Mouse (Mus musculus): Measurements from ENCODE around the gene Klhl28. TPM values are rescaled to one million over a fixed set of nuclear protein-coding genes. Genes with fewer than 3 reads are reported as not detected.

Gene Klhl28
- polyA plus RNA-seq (2014; fragmentation: Nextera tagmentation; extraction: Ambion mirVana) = 19.5 and 19.9 TPM in 2 replicates

DNA sequence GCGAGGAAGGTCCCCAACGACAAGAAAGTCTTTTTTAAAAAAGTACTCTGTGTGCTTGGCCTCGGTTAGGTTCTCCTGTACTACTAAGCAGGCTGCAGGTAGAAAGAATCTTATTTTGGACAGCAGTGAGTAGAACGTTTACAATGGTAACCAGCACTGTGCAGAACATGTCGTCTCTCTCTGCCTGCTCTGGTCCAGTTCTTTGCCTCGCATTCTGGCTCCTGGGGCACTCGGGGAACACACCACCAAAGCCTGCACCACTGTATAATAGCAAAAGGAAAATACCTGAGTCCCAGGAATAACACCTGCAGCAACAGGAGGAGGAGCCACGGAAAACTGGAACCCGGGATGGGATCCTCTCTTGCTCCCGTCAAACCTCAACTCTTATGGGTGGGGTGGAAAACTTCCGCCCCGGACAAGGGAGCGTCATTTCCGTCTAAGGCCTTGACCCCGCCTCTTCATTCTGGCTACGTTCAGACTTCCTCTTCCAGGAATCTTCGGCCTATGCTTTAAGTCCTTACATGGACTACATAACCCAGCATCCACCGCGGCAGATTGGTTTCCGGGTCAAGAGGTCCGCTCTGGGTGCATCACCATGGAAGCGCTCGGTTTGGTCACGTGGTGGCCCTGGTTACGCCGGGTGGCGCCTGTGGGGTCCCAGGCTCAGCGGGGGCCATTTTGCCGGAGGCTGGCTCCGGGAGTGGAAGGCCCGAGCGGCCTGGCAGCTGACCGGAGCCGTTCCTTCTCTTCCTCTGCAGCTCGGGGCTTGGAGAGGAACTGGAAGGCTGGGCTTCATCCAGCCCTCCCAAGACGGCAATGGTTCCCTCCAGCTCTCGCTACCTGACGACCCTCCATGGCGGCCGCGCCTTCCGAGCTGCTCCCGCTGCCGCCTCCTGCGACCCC is at the start of gene Klhl28, which contains the start of gene Togaram1:
Gene Klhl28, minus strand, starts transcription at position 411 of the 903 bp plus-strand sequence.
Gene Togaram1, plus strand, starts transcription at position 681 of the 903 bp plus-strand sequence.
- DNase-seq (ENCODE audit: low spot score, missing footprints) (peak; percentile 100), ATAC-seq (ENCODE audit: low FRiP score) (peak; percentile 99)

DNA sequence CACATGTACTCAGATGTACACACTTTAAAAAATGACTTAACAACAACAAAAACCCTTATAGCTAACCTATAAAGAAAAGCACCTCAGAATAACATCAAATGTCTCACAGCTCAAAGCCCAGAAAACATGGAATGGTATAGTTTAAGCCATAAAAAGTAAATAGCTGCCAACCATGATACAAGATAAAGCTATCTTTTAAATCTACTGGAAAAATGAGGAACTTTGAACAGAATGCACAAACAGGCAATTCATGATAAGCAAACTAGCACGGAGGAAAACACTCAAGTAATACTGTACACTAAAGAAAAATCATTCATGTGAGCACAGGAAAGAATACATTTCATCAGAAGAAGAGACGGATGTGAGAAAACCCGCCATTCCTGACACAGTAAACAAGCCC is 42.4 kb upstream of the Klhl28 start:
- no peak overlapping the region for H3K4me2 ChIP-seq
- no peak overlapping the region for H3K27ac ChIP-seq (ENCODE audit: low read depth, low read length)
- 88% methylated on average over 3 of the region's 3 CpGs for WGBS
- no peaks in the 10 kb centered on the region for H3K27me3 ChIP-seq (ENCODE audit: control insufficient read depth, insufficient read depth, low read length)
- H3K9me3 ChIP-seq (ENCODE audit: control insufficient read depth, low read length) = no peaks in the 10 kb centered on the region
- no peak overlapping the region for H3K9ac ChIP-seq (ENCODE audit: low read length)
- peaks cover 5% of the 10 kb centered on the region for H3K36me3 ChIP-seq (ENCODE audit: control insufficient read depth, insufficient read depth, low read length)
- H3K4me1 ChIP-seq (ENCODE audit: control insufficient read depth, insufficient read depth, low read length) = no peaks in the 10 kb centered on the region
- no peak for ATAC-seq (ENCODE audit: low FRiP score)
- DNase-seq (ENCODE audit: low spot score, missing footprints) = no peak
- H3K4me3 ChIP-seq (ENCODE audit: low read depth, low read length) = no peak overlapping the region

More for the DNA sequence above, at the start of gene Klhl28, which contains the start of gene Togaram1:
- Histone ChIP-seq H3K4me2 (peak within 1 kb of the TSS; percentile 90), H3K9ac (ENCODE audit: low read length) (peak within 1 kb of the TSS; percentile 87), H3K36me3 (ENCODE audit: control insufficient read depth, insufficient read depth, low read length) (no peaks in the 10 kb centered on the region), H3K27me3 (ENCODE audit: control insufficient read depth, insufficient read depth, low read length) (no peaks in the 10 kb centered on the region), H3K4me3 (ENCODE audit: low read depth, low read length) (peak within 1 kb of the TSS; percentile 89), H3K4me1 (ENCODE audit: control insufficient read depth, insufficient read depth, low read length) (peaks cover 12% of the 10 kb centered on the region; the same call in 1 of the 2 replicates), H3K27ac (ENCODE audit: low read depth, low read length) (peak within 1 kb of the TSS; percentile 84), H3K9me3 (ENCODE audit: control insufficient read depth, low read length) (no peaks in the 10 kb centered on the region)
- under 1% methylated on average over 44 of the region's 45 CpGs for WGBS

DNA sequence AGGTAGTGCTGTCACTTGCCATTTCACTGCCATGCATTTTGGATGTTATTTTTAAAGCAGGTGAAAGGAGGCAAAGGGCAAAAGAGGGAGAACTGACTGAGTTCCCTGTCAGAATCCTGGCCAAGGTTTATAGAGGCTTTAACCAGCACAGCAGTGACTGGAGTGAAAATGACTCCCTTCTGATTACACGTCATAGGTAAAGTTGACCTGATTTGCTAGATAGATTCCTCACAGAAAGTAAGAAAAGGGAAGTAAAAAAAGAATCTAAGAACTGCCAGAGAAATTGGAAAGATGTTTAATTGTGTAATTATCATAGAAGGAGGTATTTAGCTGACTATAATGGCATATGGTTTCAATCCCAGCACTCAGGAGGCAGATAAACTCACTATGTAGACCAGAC is 12.2 kb upstream of the Klhl28 start:
- 90% methylated on average over 1 of the region's 1 CpGs for WGBS
- ATAC-seq (ENCODE audit: low FRiP score) = no peak
- no peak overlapping the region for H3K4me3 ChIP-seq (ENCODE audit: low read depth, low read length)
- H3K4me2 ChIP-seq = no peak overlapping the region
- H3K27ac ChIP-seq (ENCODE audit: low read depth, low read length) = no peak overlapping the region
- H3K36me3 ChIP-seq (ENCODE audit: control insufficient read depth, insufficient read depth, low read length) = peaks cover 8% of the 10 kb centered on the region; the same call in 1 of the 2 replicates
- DNase-seq (ENCODE audit: low spot score, missing footprints) = no peak
- no peaks in the 10 kb centered on the region for H3K27me3 ChIP-seq (ENCODE audit: control insufficient read depth, insufficient read depth, low read length)
- H3K9me3 ChIP-seq (ENCODE audit: control insufficient read depth, low read length) = no peaks in the 10 kb centered on the region
- H3K4me1 ChIP-seq (ENCODE audit: control insufficient read depth, insufficient read depth, low read length) = no peaks in the 10 kb centered on the region
- no peak overlapping the region for H3K9ac ChIP-seq (ENCODE audit: low read length)

DNA sequence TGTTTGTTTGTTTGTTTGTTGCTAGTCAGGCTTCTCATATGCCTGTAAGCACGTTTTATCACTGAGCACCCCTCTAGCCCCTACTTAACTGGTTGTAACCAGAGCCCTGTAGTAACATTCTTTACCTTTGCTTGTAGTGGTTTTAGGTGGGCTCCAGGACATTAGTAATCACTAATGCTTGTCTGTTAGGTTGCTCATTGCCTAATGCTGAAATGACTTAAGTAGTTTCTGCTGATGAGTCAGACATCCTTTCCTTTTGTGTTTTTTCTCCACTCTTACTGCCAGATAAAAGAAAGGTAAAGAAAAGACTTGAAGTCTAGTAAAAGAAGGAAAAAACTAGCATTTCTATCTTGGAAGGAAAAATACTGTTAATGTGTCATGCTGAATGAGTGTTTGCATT is 10.9 kb upstream of the Klhl28 start:
- Histone ChIP-seq H3K9ac (ENCODE audit: low read length) (no peak overlapping the region), H3K9me3 (ENCODE audit: control insufficient read depth, low read length) (no peaks in the 10 kb centered on the region), H3K27ac (ENCODE audit: low read depth, low read length) (no peak overlapping the region), H3K27me3 (ENCODE audit: control insufficient read depth, insufficient read depth, low read length) (no peaks in the 10 kb centered on the region), H3K4me1 (ENCODE audit: control insufficient read depth, insufficient read depth, low read length) (no peaks in the 10 kb centered on the region), H3K4me2 (no peak overlapping the region), H3K36me3 (ENCODE audit: control insufficient read depth, insufficient read depth, low read length) (peaks cover 8% of the 10 kb centered on the region; the same call in 1 of the 2 replicates), H3K4me3 (ENCODE audit: low read depth, low read length) (no peak overlapping the region)
- ATAC-seq (ENCODE audit: low FRiP score) (no peak), DNase-seq (ENCODE audit: low spot score, missing footprints) (no peak)
- 81% methylated on average over 1 of the region's 1 CpGs for WGBS

DNA sequence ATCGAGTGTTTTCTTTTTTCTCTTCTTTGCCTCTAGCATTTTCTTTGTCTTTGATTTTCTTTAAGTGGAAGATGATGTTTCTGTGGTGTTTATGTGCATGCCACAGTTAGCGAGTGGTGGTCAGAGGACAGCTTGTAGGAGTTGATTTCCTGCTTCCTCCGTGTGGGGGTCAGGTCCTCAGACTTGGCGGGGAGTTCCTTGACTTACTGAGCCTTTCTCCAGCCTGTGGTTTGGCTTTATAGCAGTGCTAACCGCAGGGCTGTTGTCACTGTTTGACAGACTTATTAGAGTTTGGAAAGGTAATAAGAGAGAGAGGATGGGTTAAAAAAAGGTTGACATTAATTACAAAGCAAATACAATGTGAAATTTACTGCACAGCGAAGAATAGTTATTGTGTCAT is 10.2 kb upstream of the Klhl28 start:
- H3K27ac ChIP-seq (ENCODE audit: low read depth, low read length) = no peak overlapping the region
- peaks cover 6% of the 10 kb centered on the region; the same call in 1 of the 2 replicates for H3K36me3 ChIP-seq (ENCODE audit: control insufficient read depth, insufficient read depth, low read length)
- H3K9me3 ChIP-seq (ENCODE audit: control insufficient read depth, low read length) = no peaks in the 10 kb centered on the region
- H3K4me3 ChIP-seq (ENCODE audit: low read depth, low read length) = no peak overlapping the region
- H3K27me3 ChIP-seq (ENCODE audit: control insufficient read depth, insufficient read depth, low read length) = no peaks in the 10 kb centered on the region
- WGBS = 79% methylated on average over 6 of the region's 6 CpGs
- ATAC-seq (ENCODE audit: low FRiP score) = no peak
- DNase-seq (ENCODE audit: low spot score, missing footprints) = no peak
- no peak overlapping the region for H3K4me2 ChIP-seq
- 0 out of 2 replicates have a peak, but pooled peaks cover 2% of the 10 kb centered on the region for H3K4me1 ChIP-seq (ENCODE audit: control insufficient read depth, insufficient read depth, low read length)
- H3K9ac ChIP-seq (ENCODE audit: low read length) = no peak overlapping the region

DNA sequence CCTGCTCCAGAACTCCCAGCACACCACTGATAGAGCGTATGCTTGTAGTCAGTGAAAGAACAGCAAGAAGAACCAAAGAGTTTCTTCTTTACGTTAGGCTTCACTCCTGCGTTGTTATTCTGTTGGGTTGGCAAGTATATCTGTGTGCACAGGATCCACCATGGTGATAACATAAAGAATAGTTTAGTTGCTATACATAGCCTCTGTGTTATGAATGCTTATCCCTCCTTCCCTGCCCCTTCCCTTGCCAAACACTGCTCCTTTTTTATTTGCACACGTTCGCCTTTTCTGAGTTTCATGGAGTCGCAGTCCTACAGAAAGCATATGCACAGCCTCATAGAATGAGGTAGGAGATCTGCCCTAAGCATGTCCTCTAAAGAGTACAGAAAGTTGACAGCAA is 6.7 kb upstream of the Klhl28 start:
- WGBS = 83% methylated on average over 6 of the region's 6 CpGs
- H3K9ac ChIP-seq (ENCODE audit: low read length) = no peak overlapping the region
- H3K36me3 ChIP-seq (ENCODE audit: control insufficient read depth, insufficient read depth, low read length) = no peaks in the 10 kb centered on the region
- no peak overlapping the region for H3K4me3 ChIP-seq (ENCODE audit: low read depth, low read length)
- no peak overlapping the region for H3K27ac ChIP-seq (ENCODE audit: low read depth, low read length)
- ATAC-seq (ENCODE audit: low FRiP score) (no peak), DNase-seq (ENCODE audit: low spot score, missing footprints) (no peak)
- H3K9me3 ChIP-seq (ENCODE audit: control insufficient read depth, low read length) = no peaks in the 10 kb centered on the region
- H3K27me3 ChIP-seq (ENCODE audit: control insufficient read depth, insufficient read depth, low read length) = no peaks in the 10 kb centered on the region
- H3K4me1 ChIP-seq (ENCODE audit: control insufficient read depth, insufficient read depth, low read length) = peaks cover 11% of the 10 kb centered on the region; the same call in 1 of the 2 replicates
- H3K4me2 ChIP-seq = no peak overlapping the region

DNA sequence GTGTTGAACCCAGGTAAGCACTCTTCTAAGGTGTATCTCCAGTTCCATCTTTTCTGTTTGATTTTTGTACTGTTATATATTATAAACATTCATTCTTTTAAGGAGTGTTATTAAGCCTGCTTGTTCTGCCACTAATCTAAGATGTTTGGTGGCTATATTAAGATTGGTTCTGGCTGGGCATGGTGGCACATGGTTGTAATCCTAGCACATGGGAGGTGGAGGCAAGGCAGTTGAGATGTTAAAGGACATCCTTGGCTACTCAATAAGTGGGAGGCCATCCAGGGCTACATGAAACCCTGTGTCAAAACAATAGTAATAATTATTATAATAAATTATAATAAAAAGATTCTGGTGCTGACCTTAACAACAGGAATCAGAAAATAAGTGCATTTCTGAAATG is 6.1 kb upstream of the Klhl28 start:
- no peak overlapping the region for H3K4me3 ChIP-seq (ENCODE audit: low read depth, low read length)
- no peaks in the 10 kb centered on the region for H3K27me3 ChIP-seq (ENCODE audit: control insufficient read depth, insufficient read depth, low read length)
- peaks cover 11% of the 10 kb centered on the region; the same call in 1 of the 2 replicates for H3K4me1 ChIP-seq (ENCODE audit: control insufficient read depth, insufficient read depth, low read length)
- no peaks in the 10 kb centered on the region for H3K36me3 ChIP-seq (ENCODE audit: control insufficient read depth, insufficient read depth, low read length)
- H3K9me3 ChIP-seq (ENCODE audit: control insufficient read depth, low read length) = no peaks in the 10 kb centered on the region
- DNase-seq (ENCODE audit: low spot score, missing footprints) (no peak), ATAC-seq (ENCODE audit: low FRiP score) (no peak)
- no peak overlapping the region for H3K9ac ChIP-seq (ENCODE audit: low read length)
- H3K4me2 ChIP-seq = no peak overlapping the region
- no peak overlapping the region for H3K27ac ChIP-seq (ENCODE audit: low read depth, low read length)

DNA sequence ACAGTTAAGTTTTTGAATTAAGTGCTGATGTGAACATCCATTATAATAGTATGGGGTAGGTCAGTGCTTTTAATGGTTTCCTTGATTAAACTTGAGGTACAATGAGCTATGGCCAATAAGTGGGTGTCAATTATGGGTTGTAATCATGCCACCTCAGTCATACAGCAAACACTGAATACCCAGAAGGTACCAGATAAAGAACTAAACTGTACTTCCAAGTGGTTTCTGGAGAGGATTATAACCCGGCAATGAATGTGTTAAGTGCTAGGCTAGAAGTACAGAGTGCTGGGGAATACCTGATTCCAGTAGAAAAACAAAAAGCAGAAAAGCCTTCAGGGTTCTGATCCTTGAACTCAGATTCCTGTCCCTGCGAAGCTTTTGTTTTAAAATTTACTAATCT is 2.7 kb upstream of the Klhl28 start:
- WGBS = 4% methylated on average over 2 of the region's 2 CpGs
- Histone ChIP-seq H3K27ac (ENCODE audit: low read depth, low read length) (no peak overlapping the region), H3K27me3 (ENCODE audit: control insufficient read depth, insufficient read depth, low read length) (no peaks in the 10 kb centered on the region), H3K4me3 (ENCODE audit: low read depth, low read length) (peak overlapping the region; percentile 89), H3K36me3 (ENCODE audit: control insufficient read depth, insufficient read depth, low read length) (no peaks in the 10 kb centered on the region), H3K4me2 (peak overlapping the region; percentile 90), H3K9ac (ENCODE audit: low read length) (peak overlapping the region; percentile 87), H3K4me1 (ENCODE audit: control insufficient read depth, insufficient read depth, low read length) (peaks cover 15% of the 10 kb centered on the region; the same call in 1 of the 2 replicates), H3K9me3 (ENCODE audit: control insufficient read depth, low read length) (no peaks in the 10 kb centered on the region)
- ATAC-seq (ENCODE audit: low FRiP score) = no peak
- no peak for DNase-seq (ENCODE audit: low spot score, missing footprints)

DNA sequence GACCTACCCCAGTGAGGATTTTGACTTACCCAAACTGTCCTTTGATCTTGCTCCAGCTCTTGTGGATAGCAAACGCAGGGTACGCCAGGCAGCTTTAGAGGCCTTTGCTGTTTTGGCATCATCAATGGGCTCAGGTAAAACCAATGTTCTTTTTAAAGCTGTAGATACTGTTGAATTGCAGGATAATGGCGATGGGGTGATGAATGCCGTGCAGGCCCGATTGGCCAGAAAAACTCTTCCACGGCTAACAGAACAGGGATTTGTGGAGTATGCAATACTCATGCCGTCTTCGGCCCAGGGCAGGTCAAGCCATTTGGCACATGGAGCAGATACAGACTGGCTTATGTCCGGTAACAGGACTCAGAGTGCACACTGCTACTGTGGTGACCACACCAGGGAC is 2.1 kb upstream of the Klhl28 start:
- under 1% methylated on average over 9 of the region's 9 CpGs for WGBS
- peak overlapping the region; percentile 90 for H3K4me2 ChIP-seq
- no peaks in the 10 kb centered on the region for H3K36me3 ChIP-seq (ENCODE audit: control insufficient read depth, insufficient read depth, low read length)
- H3K9ac ChIP-seq (ENCODE audit: low read length) = peak overlapping the region; percentile 87
- no peaks in the 10 kb centered on the region for H3K9me3 ChIP-seq (ENCODE audit: control insufficient read depth, low read length)
- H3K4me3 ChIP-seq (ENCODE audit: low read depth, low read length) = peak overlapping the region; percentile 89
- H3K4me1 ChIP-seq (ENCODE audit: control insufficient read depth, insufficient read depth, low read length) = peaks cover 15% of the 10 kb centered on the region; the same call in 1 of the 2 replicates
- H3K27me3 ChIP-seq (ENCODE audit: control insufficient read depth, insufficient read depth, low read length) = no peaks in the 10 kb centered on the region
- no peak overlapping the region for H3K27ac ChIP-seq (ENCODE audit: low read depth, low read length)
- ATAC-seq (ENCODE audit: low FRiP score) (no peak), DNase-seq (ENCODE audit: low spot score, missing footprints) (peak; percentile 89)

All from midbrain, embryonic 11.5 days (tissue).